Mouse (Mus musculus) B cell, adult 2 months (primary cell): ENCODE data around the gene Zfp28.
A peak's percentile ranks its signal among the peaks of the same experiment; 100 is the strongest.

ENCODE experiments used
- DNase-seq, 2 experiments: peaks; one replicate each; pipeline ENCODE4 v3.0.0; 2022

The Zfp28 gene

GRCm38 (mm10) chr7:6410043-6410442, 26.9 kb downstream of the Zfp28 start, which contains the start of gene Gm20715:
Gene Gm20715, plus strand, starts transcription at chr7:6410277.
- DNase-seq = peak; percentile 68 to 72

- no peak for DNase-seq
These were observed 31.7 kb downstream of the Zfp28 start for GRCm38 (mm10) chr7:6414626-6415441.

- no peak for DNase-seq
These were observed 32.3 kb downstream of the Zfp28 start for GRCm38 (mm10) chr7:6415442-6415787.

GRCm38 (mm10) chr7:6419894-6420293, 36.8 kb downstream of the Zfp28 start:
- no peak for DNase-seq

GRCm38 (mm10) chr7:6429381-6429780, 46.3 kb downstream of the Zfp28 start:
- peak in 1 of 2 experiments; percentile 5 for DNase-seq

- DNase-seq = peak; percentile 50 to 57
These were observed 47.2 kb downstream of the Zfp28 start for GRCm38 (mm10) chr7:6430342-6430741.

- DNase-seq = no peak
These were observed 55.3 kb downstream of the Zfp28 start, which contains the start of gene Olfr1344 for GRCm38 (mm10) chr7:6438388-6438787. Gene Olfr1344, plus strand, starts transcription at chr7:6438688.

- no peak for DNase-seq
These were observed 58.1 kb downstream of the Zfp28 start for GRCm38 (mm10) chr7:6441173-6441572.
